Mouse (Mus musculus) lung, adult 2 months (tissue): ENCODE results near the gene Prtg.

Experiments used
- CTCF ChIP-seq: fragments of 200-500 bp; IDR thresholded peaks from 2 replicates; pipeline ENCODE4 v1.5.1; 2011; ENCODE audit warnings: mild to moderate bottlenecking, low read length, control low read depth; ENCODE audit not compliant: insufficient read depth
- POLR2A ChIP-seq: fragments of 200-500 bp; IDR thresholded peaks from 2 replicates; pipeline ENCODE4 v1.6.1; 2011; ENCODE audit warnings: low read depth, mild to moderate bottlenecking, control low read depth, low read length, borderline replicate concordance; ENCODE audit errors: extremely low read depth

DNA sequence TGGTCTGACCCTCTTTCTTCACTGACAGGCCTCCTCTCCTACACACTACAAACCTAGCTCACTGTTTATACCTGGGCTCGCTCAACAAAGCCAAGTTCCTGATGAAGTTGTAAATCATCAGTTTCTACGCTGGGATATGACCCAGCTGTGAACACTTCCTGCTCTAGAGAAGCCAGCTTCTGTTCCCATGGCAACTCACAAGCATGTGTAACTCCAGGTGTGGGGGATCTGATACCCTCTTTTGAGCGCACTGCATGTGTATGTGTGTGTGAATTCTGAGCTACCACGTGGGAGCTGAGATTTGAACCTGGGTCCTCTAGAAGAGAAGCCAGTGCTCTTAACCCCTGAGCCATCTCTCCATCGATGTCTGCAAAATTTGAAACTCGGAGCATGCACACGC is 142.9 kb downstream of the Prtg start:
- TF ChIP-seq POLR2A (no peak), CTCF (no peak)
